Mouse (Mus musculus) spleen, adult 18-20 months (tissue): ENCODE results near the gene Flrt1.
"Not testable (repeated sequence)": the region's sequence is repeated elsewhere in the genome, so short reads cannot be mapped to it uniquely, and the experiment has no call there.

Experiments
- DNase-seq, 2 experiments: peaks; one replicate each; pipeline ENCODE4 v3.0.0; 2022; ENCODE audit warnings: mixed read lengths in 2 of 2

The Flrt1 gene

DNA sequence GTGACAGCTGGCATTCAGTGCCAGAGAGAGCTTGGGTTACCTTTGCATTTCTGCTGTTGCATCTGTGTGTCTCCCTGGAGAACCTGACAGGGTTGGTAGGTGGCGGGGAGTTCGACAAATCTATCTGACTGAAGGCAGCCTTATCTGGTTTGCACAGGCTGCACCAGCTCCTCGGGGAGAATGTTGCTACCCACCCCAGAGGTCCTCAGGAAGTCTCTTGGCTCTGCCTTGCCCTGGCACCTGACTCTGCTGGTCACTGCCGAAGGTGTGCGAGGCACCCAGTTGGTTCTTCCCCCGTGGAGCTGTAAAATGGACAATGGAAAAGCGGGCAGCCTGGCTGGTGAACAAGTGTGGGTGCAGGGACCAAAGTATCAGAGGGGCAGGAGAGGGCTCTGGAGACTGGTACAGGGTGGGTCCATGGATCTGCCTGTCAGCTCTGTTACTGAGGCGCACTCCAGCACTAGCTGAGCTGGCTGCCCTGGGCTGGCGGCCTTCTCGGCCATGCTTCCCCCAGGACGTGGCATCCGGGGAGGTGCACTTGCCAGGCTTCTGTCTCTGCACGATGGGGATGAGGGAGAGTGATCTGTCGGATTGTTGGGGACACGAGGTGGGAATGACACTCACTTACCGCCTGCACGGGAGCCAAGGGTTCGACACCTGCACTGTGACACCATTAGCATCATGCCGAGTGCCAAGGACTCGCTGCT lies 38.0 kb downstream of the Flrt1 start:
- DNase-seq = no peak

DNA sequence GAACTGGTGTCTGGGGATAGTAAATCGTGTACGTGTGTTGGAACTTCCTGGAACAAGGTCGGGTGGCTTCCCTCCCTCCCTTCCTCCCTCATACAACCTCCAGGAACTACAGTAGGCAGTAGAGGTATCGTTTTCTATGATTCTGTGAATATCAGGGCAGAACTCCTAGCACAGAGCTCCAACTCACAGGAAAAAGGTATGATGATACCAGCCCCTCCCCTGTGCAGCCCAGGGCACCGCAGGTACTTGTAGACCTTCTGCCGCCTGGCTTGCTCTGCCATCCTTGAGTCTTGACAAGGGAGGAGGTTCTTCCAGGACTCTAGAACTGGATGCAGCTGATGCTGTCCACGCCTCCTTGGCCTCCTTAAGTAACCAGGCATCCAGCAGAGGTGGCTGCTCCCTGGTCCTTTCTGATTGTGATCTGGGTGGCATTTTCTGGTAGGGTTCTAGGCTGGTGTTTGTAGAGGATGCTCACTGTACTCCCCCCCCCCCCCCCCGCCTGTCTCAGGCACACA lies 38.6 kb downstream of the Flrt1 start:
- DNase-seq = no peak

DNA sequence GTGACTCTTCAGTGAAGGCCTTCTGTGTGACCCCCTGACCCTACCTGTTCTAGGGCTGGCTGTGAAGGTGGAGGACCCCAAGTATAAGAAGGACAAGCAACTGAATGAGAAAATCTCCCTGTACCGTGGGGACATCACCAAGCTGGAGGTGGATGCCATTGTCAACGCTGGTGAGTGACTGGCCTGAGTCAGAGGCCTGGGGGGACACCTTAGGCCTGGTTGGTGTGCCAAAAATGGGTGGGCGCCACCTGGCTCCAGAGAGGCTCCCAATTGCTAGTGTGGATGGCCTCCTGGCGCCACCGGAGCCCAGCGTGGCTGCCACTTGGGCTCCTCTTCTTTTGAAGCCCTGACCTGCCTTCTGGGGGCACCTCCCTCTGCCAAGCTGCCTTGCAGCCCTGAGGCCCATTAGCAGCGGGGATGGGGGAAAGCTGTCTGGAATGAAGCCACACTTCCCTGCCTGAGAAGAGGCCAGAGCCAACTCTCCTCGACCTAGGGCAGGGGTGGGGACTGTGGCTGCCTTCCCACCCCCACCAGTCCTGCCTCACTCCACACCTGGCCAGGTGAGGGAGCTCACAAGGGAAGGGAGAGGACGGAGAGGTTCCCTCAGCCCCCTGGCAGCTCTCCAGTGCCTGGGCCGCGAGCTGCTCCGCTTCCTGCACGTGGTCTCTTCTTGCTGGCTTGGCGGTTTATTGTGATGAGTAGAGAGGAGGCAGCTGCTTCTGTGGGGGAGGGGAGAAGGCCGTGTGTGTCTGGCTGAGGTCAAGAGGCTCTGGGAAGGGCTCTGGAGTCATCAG lies 39.3 kb downstream of the Flrt1 start:
- DNase-seq = peak in 1 of 2 experiments; percentile 13

DNA sequence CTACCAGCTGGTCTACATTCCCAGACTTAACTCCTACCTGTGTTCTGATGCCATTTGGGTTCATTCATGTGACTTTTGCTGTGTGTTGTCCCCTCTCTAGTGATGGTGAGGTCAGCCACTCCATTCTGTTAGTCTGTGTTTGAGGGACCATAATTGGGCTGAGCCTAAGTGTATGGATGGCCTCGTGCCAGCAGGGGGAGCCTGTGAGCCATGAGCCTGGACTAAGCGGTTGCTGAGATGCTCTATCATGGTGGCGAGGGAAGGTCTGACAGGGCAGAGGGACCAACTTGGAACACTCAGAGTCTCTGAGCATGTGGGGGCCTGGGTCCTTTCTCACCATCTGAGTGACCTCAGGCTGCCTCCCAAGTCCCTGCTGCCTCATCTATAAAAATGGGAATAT lies 41.0 kb downstream of the Flrt1 start:
- peak; percentile 62 to 84 for DNase-seq

DNA sequence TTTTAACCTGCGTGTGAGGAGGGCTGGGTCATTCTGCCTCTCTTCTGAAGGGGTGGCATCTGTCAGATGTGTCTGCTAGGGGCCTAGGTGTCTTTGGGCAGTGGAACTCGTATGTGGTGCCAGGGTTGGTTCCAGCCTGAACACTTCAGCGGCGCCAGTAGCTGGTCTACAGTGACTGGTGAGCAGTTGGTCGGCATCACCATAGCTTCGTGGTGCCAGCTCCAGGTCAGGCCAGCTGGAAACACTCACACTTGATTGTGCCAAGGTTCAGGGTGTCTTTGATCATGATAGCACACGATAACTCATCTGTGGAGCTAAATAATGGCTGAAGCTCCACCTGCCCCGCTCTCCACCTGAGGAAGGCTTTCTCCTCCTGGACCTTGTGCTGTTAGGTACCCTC lies 42.6 kb downstream of the Flrt1 start:
- no peak for DNase-seq

DNA sequence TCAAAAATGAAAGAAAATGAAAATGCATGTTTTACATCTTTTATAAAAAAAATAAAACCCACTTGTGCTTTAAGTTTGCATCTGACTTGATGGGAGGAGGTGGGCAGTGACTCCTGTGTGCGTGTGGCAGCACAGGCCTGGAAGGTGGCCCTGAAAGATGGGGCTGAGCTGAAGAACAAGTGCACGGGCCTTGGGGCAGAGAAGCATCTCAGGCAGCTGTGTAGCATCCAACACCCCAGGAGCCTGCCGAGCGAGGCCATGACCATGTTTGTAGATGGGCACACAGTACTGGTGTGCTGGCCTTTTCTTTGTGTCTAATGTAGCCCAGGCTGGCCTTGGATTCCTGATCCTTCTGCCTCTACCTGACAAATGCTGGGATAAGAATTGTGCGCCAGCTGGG lies 43.4 kb downstream of the Flrt1 start:
- DNase-seq = no peak

DNA sequence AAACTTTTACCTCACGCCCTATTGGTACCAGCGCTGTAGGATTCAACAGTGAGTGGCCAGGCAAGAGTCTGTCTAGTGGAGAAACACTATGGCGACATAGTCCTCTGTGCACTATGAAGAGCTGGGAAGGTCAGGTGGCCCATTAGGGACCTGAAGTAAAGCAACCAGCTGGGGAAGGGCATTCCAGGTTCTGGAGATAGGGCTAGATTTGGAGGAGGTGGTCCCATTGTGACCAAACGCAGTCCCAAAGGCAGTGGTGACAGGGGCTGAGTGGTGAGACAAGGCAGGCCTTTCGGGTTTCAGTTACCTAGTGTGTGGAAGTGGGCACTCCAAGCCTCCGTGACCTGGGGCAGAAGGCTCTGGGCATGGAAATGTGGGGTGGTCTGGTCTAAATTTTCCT lies 47.0 kb downstream of the Flrt1 start:
- no peak for DNase-seq

DNA sequence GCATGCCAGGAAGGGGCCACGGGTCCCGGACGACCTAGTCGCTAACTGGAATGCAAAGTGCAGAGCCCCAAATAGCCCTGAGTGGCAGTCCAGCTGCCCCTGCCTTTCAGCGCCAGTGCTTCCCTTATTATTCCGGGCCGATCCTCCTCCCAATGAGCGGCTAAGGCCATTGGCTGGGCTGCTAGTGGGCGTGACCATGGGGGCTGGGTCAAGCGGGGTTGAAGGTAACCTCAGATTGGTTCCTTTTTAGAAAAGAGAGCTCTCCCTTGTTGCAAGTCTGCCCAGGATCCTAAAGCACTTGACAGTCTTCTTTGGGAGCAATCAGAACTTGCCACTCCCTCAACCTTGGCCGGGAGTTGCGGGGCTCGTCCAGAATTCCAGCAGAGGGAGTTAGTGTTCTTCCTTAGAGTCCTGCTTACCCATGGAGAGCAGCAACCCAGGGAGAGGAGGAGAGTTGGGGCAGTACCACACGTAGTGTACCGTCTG lies 47.8 kb downstream of the Flrt1 start:
- DNase-seq = peak; percentile 68 to 71

DNA sequence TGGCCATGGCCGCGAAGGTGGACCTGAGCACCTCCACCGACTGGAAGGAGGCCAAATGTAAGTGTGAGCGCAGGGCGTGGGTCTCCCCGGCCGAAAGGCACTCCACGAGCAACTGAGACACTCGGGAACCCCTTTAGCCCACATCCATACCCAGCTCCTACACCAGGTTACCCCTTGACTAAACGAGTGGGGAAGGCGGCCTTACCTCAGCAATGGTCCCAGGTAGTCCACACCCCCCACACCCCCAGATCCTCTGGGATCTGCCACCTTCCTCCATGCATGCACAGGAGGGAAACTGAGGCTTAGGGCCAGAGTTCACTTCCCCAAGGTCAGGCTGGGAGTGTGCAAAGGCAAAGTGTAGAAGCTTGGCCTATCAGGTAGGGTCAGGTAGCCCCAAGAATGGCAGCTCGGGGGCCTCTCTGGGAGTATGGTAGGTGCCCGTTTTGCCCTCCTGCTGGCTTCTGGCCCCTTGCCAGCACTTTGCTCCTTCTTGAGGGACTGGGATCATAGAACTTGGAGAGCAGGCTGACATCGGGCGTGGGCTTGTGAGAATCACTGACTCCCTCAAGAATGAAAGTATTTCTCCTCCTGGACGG lies 48.3 kb downstream of the Flrt1 start:
- DNase-seq = no peak

DNA sequence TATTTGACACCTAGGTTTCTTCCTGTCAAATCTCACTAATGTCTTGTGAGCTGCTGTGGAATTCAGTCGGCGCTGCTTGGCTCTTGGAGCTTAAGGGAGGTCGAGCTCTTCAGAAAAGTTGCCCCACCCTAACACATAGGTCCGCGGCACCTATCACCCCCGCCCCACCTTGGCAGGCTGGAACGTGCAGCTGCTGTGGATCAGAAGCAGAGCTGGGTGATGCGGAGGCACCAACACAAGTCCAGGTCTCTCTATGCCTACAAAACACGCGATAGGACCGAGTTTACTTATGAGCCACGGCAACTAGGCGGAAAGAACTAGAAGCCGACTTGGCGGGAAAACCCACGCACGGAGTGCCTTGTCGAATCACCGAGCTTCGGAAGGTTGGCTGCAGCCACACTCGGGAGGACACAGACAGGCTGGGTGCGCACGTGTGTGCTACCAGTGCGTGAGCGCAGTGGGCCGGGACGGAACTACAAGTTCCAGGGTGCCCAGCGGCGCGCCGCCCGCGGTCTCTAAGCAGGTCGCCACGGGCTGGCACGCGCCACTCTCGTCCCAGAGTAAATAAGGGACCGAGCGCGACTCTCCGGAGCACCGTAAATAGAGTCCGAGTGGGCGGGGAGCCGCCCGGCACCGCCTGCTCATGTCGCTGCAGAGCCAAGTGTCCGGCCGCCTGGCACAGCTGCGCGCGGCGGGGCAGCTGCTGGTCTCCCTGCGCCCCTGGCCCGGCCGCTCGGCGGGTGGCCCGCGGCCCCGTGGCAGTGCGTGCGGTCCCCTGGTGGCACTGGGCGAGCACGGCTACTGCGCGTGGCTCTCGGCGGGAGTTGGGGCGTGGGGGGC lies 49.1 kb downstream of the Flrt1 start, which contains the start of gene Macrod1:
Macrod1 (plus strand) TSS at position 563 of the 840 bp plus-strand sequence.
- peak; percentile 56 to 75 for DNase-seq

DNA sequence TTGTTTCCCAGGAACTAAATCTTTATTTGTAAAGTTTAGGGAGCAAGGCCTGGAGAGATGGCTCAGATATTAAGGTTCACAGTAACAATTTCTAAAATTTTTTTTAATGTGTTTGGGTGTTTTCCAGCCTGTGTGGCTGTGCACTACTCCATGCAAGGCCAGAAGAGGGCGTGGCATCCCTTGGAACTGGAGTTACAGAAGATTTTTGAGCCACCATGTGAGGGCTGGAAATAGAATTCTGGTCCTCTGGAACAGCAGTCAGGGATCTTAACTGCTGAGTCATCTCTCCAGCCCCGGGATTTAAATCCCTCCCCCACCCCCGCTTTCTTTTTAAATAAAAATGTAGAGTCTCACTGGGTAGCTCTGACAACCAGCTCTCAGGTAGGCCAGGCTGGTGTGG lies 50.4 kb downstream of the Flrt1 start:
- no peak for DNase-seq

DNA sequence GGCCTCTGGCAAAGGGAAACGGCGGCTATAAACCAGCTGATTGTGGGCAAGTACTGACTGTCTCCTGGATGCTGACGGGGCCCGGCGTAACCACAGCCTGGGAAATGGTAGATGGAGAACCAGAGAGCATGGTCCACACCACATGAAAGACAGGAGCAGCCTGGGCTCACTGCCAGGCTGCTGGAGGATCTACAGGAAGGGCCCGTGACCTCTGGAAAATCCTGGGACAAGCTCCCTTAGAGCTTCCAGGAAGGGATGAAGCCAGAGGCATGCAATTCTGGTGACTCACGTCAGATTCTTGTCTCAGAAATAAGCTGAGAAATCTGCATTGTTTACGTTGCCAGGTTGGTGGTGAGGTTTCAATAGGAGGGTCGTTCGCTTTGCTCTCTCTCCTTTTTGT lies 50.8 kb downstream of the Flrt1 start:
- no peak for DNase-seq

DNA sequence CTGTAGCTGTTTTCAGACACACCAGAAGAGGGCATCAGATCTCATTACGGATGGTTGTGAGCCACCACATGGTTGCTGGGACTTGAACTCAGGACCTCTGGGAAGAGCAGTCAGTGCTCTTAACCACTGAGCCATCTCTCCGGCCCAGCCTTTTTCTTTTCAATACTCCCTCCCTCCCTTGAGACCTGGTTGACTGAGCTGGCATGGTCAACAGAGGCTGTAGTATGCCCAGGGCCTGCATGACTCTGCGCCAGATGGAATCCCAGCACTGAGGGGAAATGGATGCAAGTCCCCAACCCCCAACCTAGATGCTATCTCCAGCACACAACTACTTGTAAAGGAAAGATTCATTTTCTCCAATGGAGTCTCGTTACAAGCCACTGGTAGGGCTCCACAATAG lies 52.1 kb downstream of the Flrt1 start:
- not testable (repeated sequence) for DNase-seq

DNA sequence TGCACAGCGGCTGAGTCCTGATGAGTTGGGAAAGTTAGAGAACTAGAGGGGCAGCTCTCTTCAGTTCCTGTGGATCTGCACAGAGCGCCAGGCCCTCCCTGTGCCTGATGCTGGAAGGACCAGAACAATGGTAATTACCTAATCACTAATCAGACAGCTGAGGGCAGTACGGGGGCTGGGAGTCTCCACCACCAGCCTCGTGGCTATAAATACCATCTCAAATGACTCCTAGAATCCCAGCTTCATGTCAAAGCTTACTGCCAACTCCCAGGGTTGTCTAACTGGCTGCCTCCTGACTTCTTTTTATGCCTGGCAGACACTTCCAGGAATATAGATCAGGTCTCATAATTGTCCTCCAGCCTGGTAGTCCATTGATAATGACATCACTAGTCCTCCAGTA lies 60.8 kb downstream of the Flrt1 start:
- DNase-seq = no peak

DNA sequence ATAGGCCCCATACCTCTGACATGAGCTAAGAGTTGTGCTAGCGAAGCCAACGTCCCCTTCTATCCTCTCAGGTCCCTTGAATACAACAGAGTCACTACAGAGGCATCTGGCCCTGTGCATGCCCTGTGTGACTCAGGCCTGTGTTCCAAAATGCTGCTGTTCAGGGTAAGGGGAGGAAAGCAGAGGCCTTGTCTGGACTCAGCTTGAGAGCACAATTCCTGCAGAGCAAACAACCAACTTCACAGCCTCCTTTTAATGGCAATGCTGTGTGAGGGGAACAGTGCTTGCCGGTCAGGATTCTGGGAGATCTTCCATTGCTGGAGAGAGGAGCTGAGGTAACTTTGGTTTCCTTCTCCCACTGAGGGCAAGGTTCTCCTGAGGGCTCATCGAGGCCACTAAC lies 61.2 kb downstream of the Flrt1 start:
- no peak for DNase-seq
